Mouse (Mus musculus) thymus, adult 2 months (tissue): ENCODE data around the gene Tpra1.

Experiments
- CTCF ChIP-seq: fragments of 200-500 bp; IDR thresholded peaks from 2 replicates; pipeline ENCODE4 v1.5.1; 2012; ENCODE audit warnings: mild to moderate bottlenecking, control low read depth, low read length, moderate library complexity, borderline replicate concordance; ENCODE audit not compliant: control insufficient read depth, poor library complexity, insufficient read depth; ENCODE audit errors: extremely low read depth
- POLR2A ChIP-seq: fragments of 200-500 bp; IDR thresholded peaks from 2 replicates; pipeline ENCODE4 v1.6.1; 2012; ENCODE audit warnings: mild to moderate bottlenecking, low read length, control low read depth, moderate library complexity; ENCODE audit not compliant: control insufficient read depth, poor library complexity, insufficient read depth; ENCODE audit errors: extremely low read depth

DNA sequence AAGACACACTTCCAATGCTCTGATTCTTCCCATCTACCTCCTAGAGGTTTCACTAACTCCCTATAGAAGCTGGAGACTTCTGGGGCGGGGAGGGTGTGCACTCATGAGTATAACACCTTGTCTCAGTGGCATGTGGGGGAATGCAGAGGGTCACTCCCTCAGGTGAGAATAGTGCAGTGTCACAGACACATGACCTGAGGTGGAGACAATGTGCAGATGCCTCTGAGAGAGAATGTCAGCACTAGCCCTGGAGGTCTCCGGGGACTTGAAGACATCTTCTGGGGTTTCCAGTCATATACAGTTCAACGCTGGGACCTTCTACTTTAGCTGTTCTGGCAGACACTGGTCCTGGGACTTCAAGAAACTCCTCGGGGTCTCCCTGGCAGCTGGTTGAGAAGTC, 55.3 kb downstream of the Tpra1 start:
- no peak for TF ChIP-seq CTCF
- TF ChIP-seq POLR2A: no peak
